Mouse (Mus musculus) retina, embryonic 14.5 days (tissue): Measurements from ENCODE around the gene Slain2.
"Not testable (repeated sequence)": the region's sequence is repeated elsewhere in the genome, so short reads cannot be mapped to it uniquely, and the experiment has no call there.

ENCODE experiments used
- DNase-seq: peaks from one replicate; pipeline ENCODE4 v3.0.0-alpha.2; 2015; ENCODE audit warnings: low spot score

The Slain2 gene

GRCm38 (mm10) chr5:72950252-72950651 lies 36.1 kb downstream of the Slain2 start:
- no peak for DNase-seq

DNA sequence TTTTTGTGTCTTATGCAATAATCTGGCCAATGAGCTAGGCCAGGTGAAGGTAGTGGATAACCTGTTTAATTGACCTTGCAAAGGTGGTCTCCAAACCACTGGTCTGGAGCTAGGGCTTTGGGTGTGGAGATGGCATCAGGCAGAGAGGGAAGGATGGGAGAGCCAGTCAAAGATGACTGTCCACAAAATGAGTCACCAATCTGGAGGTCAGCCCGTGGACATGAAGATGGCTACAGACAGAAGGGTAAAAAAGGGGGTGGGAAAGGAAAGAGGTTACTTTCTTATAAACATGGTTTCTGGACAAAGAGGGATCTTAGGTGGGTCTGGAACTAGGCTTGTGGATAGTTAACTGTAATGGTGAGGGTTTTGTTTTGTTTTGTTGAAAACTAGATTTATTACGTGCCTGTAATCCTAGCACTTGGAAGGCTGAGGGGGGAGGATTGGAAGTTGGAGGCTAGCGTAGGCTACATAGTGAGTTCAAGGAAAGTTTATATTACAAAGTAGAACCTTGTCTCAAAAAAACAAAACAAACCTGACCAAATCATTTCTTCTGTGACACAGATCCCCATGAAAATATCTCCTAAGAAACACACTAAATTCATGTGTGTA lies 40.0 kb downstream of the Slain2 start:
- DNase-seq = no peak

- no peak for DNase-seq
Observed at GRCm38 (mm10) chr5:72957281-72957680, 43.2 kb downstream of the Slain2 start.

DNA sequence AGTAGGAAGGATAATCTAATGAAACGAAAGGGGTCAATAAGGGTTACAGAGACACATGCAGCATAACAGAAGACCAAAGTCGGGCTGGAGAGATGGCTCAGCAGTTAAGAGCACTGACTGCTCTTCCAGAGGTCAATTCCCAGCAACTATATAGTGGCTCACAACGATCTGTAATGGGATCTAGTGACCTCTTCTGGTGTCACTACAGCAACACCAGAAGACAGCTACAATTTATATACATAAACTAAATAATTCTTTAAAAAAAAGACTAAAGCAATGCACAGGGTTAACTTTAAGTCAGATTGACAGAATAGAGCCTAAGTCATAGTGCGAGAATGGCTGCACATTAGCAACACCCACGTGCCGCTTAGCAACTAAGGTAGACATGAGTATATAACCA lies 46.0 kb downstream of the Slain2 start:
- no peak for DNase-seq

- no peak for DNase-seq
Observed at GRCm38 (mm10) chr5:72965706-72966105, 51.6 kb downstream of the Slain2 start.

GRCm38 (mm10) chr5:72972435-72972834 lies 58.3 kb downstream of the Slain2 start:
- DNase-seq = no peak

DNA sequence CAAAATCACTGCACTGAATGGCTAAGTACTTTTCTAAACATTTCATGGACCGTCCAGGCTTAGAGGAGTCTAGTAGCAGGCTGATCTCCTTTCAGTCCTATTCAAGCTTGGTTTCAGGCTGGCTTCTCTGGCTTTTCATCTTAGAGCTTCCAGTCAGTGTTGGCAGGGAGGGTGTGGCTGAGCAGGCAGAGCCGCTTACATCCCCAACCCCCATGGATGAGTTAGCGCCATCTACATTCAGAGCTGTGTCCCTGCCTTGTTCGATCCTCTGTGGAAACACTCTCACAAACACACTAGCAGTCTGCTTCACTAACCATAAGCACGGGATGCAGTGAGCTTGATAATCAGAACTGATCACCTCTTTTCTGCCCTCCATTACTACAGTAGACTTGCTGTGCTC lies 58.8 kb downstream of the Slain2 start:
- DNase-seq = peak; percentile 27

DNA sequence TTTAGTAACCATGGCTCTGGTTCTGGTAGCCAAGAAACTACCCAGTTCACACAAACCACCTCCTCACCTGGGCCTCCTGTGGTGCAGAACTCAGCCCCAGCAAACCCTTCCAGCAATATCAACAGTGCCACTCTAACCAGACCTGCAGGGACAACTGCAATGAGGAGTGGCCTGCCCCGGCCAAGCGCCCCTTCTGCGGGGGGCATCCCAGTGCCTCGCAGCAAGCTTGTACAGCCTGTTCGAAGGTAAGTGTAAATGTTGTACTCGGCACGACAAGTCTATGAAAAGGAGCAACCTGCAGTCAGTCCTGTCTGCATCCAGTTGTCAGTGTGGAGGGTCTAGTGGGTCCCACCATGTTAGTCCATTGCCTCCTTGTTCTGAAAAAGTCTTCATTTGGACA lies 60.5 kb downstream of the Slain2 start, which contains the start of gene Gm10135:
Gene Gm10135 (minus strand): TSS at position 101 of the 400 bp plus-strand sequence.
- no peak for DNase-seq

DNA sequence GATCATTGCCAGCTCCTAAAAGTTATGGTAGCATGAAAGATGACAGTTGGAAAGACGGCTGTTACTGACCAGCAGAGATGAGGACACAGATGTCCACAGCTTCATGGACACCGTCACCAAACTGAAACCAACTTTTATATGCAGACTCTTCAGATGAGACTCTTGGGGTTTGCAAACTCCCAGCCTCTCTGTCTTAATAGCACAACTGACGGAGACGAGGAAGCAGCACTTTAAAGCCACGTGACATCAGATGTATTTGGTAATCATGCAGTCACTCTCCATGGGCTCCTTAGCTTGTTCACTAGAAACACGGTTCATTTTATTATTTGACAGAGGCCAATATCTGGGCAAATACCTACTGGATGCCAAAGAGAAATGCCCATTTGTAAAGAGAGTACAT lies 61.9 kb downstream of the Slain2 start:
- DNase-seq = no peak

- no peak for DNase-seq
Observed at GRCm38 (mm10) chr5:72976539-72976938, 62.4 kb downstream of the Slain2 start.

- peak; percentile 88 for DNase-seq
Observed at GRCm38 (mm10) chr5:72984091-72984490, 70.0 kb downstream of the Slain2 start.

- no peak for DNase-seq
Observed at GRCm38 (mm10) chr5:72987786-72988185, 73.7 kb downstream of the Slain2 start.

DNA sequence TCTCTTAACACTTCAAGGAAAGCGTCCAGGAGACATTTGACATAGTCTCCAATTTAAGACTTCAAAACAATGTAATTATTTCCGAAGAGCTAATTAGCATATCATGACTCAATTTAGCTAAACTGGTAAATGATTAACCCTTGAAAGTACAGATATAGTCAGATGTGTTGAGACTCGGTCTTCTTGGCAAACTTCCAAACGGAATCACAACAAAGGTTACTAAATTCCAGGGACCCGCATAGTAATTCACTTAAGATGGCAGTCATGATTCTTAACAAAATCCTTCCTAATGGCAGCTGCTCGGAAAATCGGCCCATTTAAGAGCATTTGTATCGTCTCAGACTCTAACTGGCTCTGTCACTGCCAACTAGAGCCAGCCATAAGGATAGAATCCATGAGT lies 75.7 kb downstream of the Slain2 start:
- no peak for DNase-seq

DNA sequence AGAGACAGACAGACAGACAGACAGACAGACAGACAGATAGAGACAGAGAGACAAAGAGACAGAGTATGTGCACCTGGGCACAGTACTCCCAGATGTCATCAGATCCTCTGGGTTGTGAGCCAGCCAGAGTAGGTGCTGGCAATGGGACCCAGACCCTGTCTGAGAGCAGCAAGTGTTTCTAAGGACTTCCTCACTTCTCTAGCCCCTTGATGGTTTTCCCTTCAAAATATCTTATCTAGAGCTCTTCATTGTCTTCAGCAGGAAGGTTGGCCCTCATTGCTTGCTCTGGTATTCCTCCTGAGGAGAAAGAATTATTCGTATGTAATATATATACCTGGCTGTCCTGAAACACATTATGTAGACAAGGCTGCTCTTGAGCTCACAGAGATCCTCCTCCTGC lies 78.4 kb downstream of the Slain2 start:
- no peak for DNase-seq

- DNase-seq = peak; percentile 60
Observed at GRCm38 (mm10) chr5:72994424-72994823, 80.3 kb downstream of the Slain2 start.

- DNase-seq = no peak
Observed at GRCm38 (mm10) chr5:72994928-72995327, 80.8 kb downstream of the Slain2 start.

DNA sequence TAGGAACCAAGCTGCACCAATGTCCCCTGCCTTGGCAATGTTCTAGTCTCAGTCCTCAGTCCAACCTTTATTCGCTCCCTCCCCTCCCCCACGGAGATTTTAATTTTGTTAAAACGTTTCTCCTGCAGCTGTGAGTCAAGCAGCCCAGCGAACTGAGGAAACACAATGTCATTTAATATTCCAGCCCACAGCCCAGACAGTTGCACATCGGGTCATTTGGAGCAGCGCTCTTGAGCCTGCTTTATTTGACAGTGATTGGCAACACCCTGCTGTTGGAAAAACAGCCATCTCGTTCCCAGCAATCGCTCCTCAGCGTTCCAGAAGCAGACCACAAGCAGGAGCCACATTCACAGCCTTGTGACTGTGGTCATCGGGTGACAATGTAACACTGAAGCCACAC lies 81.3 kb downstream of the Slain2 start:
- DNase-seq = peak; percentile 38

DNA sequence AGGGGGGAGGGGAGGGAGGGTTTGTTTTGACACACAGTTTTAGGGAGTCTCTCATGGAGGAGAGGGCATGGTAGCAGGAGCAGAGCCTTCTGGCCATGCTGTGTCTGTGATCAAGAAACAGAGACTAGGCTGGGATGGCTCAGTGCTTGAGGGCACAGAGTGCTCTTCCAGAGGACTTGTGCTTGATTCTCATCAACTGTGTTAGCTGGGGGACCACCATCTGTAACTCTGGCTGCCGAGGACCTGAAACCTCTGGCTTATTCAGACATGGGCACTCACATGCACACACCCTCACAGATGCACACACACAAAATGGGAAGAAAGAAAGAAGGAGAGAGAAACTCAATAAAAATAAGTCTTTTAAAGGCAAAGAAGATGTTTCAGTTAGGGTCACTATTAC lies 84.4 kb downstream of the Slain2 start:
- not testable (repeated sequence) for DNase-seq

GRCm38 (mm10) chr5:73004046-73004445 lies 89.9 kb downstream of the Slain2 start:
- no peak for DNase-seq

- DNase-seq = peak; percentile 69
Observed at GRCm38 (mm10) chr5:73006784-73007581, 92.9 kb downstream of the Slain2 start, which contains the start of gene Slc10a4. TSS of gene Slc10a4 (plus strand) at chr5:73006883.

- DNase-seq = no peak
Observed at GRCm38 (mm10) chr5:73007582-73007959, 93.5 kb downstream of the Slain2 start.

- DNase-seq = not testable (repeated sequence)
Observed at GRCm38 (mm10) chr5:73008230-73008629, 94.1 kb downstream of the Slain2 start.

DNA sequence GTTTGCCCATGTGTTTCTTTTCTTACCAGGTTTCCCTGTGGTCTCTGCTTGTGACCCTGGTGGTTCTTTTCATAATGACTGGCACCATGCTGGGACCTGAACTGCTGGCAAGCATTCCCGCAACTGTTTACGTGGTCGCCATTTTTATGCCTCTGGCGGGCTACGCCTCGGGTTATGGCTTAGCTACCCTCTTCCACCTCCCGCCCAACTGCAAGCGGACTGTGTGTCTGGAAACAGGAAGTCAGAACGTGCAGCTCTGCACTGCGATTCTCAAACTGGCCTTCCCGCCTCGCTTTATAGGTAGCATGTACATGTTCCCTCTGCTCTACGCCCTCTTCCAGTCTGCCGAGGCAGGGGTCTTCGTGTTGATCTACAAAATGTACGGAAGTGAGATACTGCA lies 97.7 kb downstream of the Slain2 start:
- not testable (repeated sequence) for DNase-seq
